Comparison of ENCODE assay signal across 15 mouse cellular contexts in genomic region chr14:100211826-100212117, GRCm38 (mm10).
DNase-seq lines count a peak whose midpoint lies in the region; ATAC-seq and TF ChIP-seq lines count a peak whose summit lies in the region.
"Had no signal": no experiment of that assay in that cellular context is flagged by ENCODE, and none has a peak within 500 bp of the region (broad histone marks: within the 10 kb centered on the region; RNA-seq: fewer than 3 reads in every experiment).

No protein-coding gene starts in this region.

- H3K27ac ChIP-seq in heart, embryonic 13.5 days (replicated peaks), result peak overlapping the region; percentile 72
- no peak overlapping the region for H3K27ac ChIP-seq in heart, embryonic 10.5 days
- peak overlapping the region; percentile 81 for H3K27ac ChIP-seq in left cerebral cortex, adult 2 months
- peak overlapping the region; percentile 99 for H3K27ac ChIP-seq in CH12.LX (ENCODE audit: insufficient read depth, low read depth)
- H3K27ac ChIP-seq in cortical plate, adult 2 months (ENCODE audit: insufficient read depth, low read length), result peak overlapping the region; percentile 44; the same call in 1 of the 2 replicates
- no peak overlapping the region for H3K27ac ChIP-seq in liver, postnatal 0 days (ENCODE audit: low read depth)
- H3K27ac ChIP-seq: embryonic facial prominence, embryonic 15.5 days; forebrain, embryonic 10.5 days; intestine, embryonic 15.5 days had no signal

- no peak overlapping the region for H3K9ac ChIP-seq in heart, embryonic 13.5 days
- H3K9ac ChIP-seq in CH12.LX (ENCODE audit: insufficient read depth, low read depth), result peak overlapping the region; percentile 85
- no peak overlapping the region for H3K9ac ChIP-seq in liver, postnatal 0 days (replicated peaks)
- H3K9ac ChIP-seq: embryonic facial prominence, embryonic 15.5 days; hindbrain, embryonic 13.5 days; intestine, embryonic 15.5 days had no signal

- no peak overlapping the region for H3K4me3 ChIP-seq in heart, embryonic 13.5 days
- no peak overlapping the region for H3K4me3 ChIP-seq in heart, embryonic 10.5 days
- no peak overlapping the region for H3K4me3 ChIP-seq in left cerebral cortex, adult 2 months
- peak overlapping the region in 1 of 3 experiments; percentile 40 for H3K4me3 ChIP-seq in CH12.LX (replicated peaks in 1 of 3; ENCODE audit: low read depth in 2 of 3, low read length in 2 of 3, poor library complexity in 1 of 3)
- H3K4me3 ChIP-seq in cortical plate, adult 2 months (ENCODE audit: insufficient read depth, low read length), result no peak overlapping the region
- no peak overlapping the region for H3K4me3 ChIP-seq in liver, postnatal 0 days (ENCODE audit: low read depth, low read length)
- H3K4me3 ChIP-seq: embryonic facial prominence, embryonic 15.5 days; erythroblast, embryonic 14.5 days; forebrain, embryonic 10.5 days; hindbrain, embryonic 13.5 days; intestine, embryonic 15.5 days had no signal

- in situ Hi-C loops in CH12.LX (cut with MboI; ENCODE audit: low pct_ligation_motif_present, low pct_unique_long_range_greater_than_20kb, low sequenced_read_pairs), result loop anchor here (25.0 kb wide), 2 partner anchors 249 to 251 kb away; no protein-coding TSS in a partner anchor

- no peaks in the 10 kb centered on the region for H3K9me3 ChIP-seq in heart, embryonic 13.5 days
- no peaks in the 10 kb centered on the region for H3K9me3 ChIP-seq in heart, embryonic 10.5 days
- H3K9me3 ChIP-seq in CH12.LX (replicated peaks; ENCODE audit: low read length), result no peaks in the 10 kb centered on the region
- H3K9me3 ChIP-seq in liver, postnatal 0 days (ENCODE audit: low read length), result no peaks in the 10 kb centered on the region
- H3K9me3 ChIP-seq: embryonic facial prominence, embryonic 15.5 days; forebrain, embryonic 10.5 days; hindbrain, embryonic 13.5 days; intestine, embryonic 15.5 days had no signal

- no peak overlapping the region for H3K4me2 ChIP-seq in heart, embryonic 13.5 days
- peak overlapping the region; percentile 57 for H3K4me2 ChIP-seq in CH12.LX (ENCODE audit: insufficient read depth, low read depth, poor library complexity, severe bottlenecking)
- no peak overlapping the region for H3K4me2 ChIP-seq in liver, postnatal 0 days (ENCODE audit: low read depth, low read length)
- H3K4me2 ChIP-seq: embryonic facial prominence, embryonic 15.5 days; hindbrain, embryonic 13.5 days; intestine, embryonic 15.5 days had no signal

- no peak for TF ChIP-seq RAD21 in CH12.LX (IDR thresholded peaks at IDR 0.05; ENCODE audit: low read depth, low read length)

- no peak for TF ChIP-seq CTCF in left cerebral cortex, adult 2 months (IDR thresholded peaks at IDR 0.05)
- TF ChIP-seq CTCF in CH12.LX (conservative IDR thresholded peaks at IDR 0.05 in 1 of 2, IDR thresholded peaks at IDR 0.05 in 1 of 2; ENCODE audit: low read depth in 2 of 2, low read length in 2 of 2), result no peak
- TF ChIP-seq CTCF in cortical plate, adult 2 months (IDR thresholded peaks at IDR 0.05; ENCODE audit: extremely low read depth, insufficient read depth, low read length), result no peak
- no peak for TF ChIP-seq CTCF in liver, postnatal 0 days (IDR thresholded peaks at IDR 0.05; ENCODE audit: low read depth)

- TF ChIP-seq EP300 in CH12.LX (IDR thresholded peaks at IDR 0.05; ENCODE audit: low read length), result peak; percentile 76
- no peak for TF ChIP-seq EP300 in liver, postnatal 0 days (IDR thresholded peaks at IDR 0.05; ENCODE audit: low read depth)

- dilution Hi-C loops in CH12.LX (cut with MboI; ENCODE audit: extremely low pct_ligation_motif_present, extremely low pct_unique_long_range_greater_than_20kb, low sequenced_read_pairs), result no loop called here

- WGBS in heart, embryonic 13.5 days, result 84% methylated on average over 4 of the region's 4 CpGs
- WGBS in heart, embryonic 10.5 days, result 90% methylated on average over 4 of the region's 4 CpGs
- WGBS in liver, postnatal 0 days (ENCODE audit: insufficient replicate concordance), result 80% methylated on average over 4 of the region's 4 CpGs

- TF ChIP-seq POLR2A in CH12.LX (IDR thresholded peaks at IDR 0.05; ENCODE audit: low read depth, low read length), result no peak
- TF ChIP-seq POLR2A in cortical plate, adult 2 months (IDR thresholded peaks at IDR 0.05; ENCODE audit: extremely low read depth, insufficient read depth, low read length), result no peak

- H3K27me3 ChIP-seq in heart, embryonic 13.5 days (replicated peaks), result no peaks in the 10 kb centered on the region
- H3K27me3 ChIP-seq in heart, embryonic 10.5 days (ENCODE audit: insufficient read depth, poor library complexity, severe bottlenecking), result no peaks in the 10 kb centered on the region
- H3K27me3 ChIP-seq in CH12.LX (replicated peaks), result no peaks in the 10 kb centered on the region
- no peaks in the 10 kb centered on the region for H3K27me3 ChIP-seq in liver, postnatal 0 days (ENCODE audit: insufficient read depth, low read length)
- H3K27me3 ChIP-seq: embryonic facial prominence, embryonic 15.5 days; hindbrain, embryonic 13.5 days; intestine, embryonic 15.5 days had no signal

- no peak for DNase-seq in heart, embryonic 10.5 days (ENCODE audit: low spot score)
- DNase-seq in left cerebral cortex, adult 2 months (ENCODE audit: extremely low spot score in 1 of 2, low spot score in 2 of 2), result no peak
- no peak for DNase-seq in left cerebral cortex, postnatal 25 days (ENCODE audit: low spot score in 2 of 2)
- peak; percentile 14 for DNase-seq in CH12.LX (ENCODE audit: extremely low read depth)
- DNase-seq in liver, postnatal 0 days, result no peak
- DNase-seq: embryo, embryonic 11 days had no signal

- intact Hi-C loops in left cerebral cortex, adult 2 months (cut with DNase I), result loop anchor here (1.0 kb wide), 1 partner anchor 73 kb away; the partner anchor contains the start of gene Klf12
- intact Hi-C loops in left cerebral cortex, postnatal 25 days (cut with DNase I), result loop anchor here (2.0 kb wide), 1 partner anchor 73 kb away; the partner anchor contains the start of gene Klf12

- no peak for ATAC-seq in heart, embryonic 13.5 days (ENCODE audit: extremely low read depth, insufficient number of reproducible peaks, low FRiP score, low TSS enrichment)
- ATAC-seq in liver, postnatal 0 days, result no peak
- ATAC-seq: forebrain, embryonic 14.5 days; intestine, embryonic 15.5 days had no signal

- peaks cover 24% of the 10 kb centered on the region for H3K4me1 ChIP-seq in heart, embryonic 13.5 days
- H3K4me1 ChIP-seq in heart, embryonic 10.5 days, result peaks cover 17% of the 10 kb centered on the region
- H3K4me1 ChIP-seq in CH12.LX (ENCODE audit: control insufficient read depth in 1 of 2, insufficient read depth in 2 of 2), result peaks cover 8 to 57% of the 10 kb centered on the region in 2 experiments; a peak in 3 of 4 replicates
- H3K4me1 ChIP-seq in cortical plate, adult 2 months (ENCODE audit: control insufficient read depth, insufficient read depth, low read length), result peaks cover 14% of the 10 kb centered on the region
- no peaks in the 10 kb centered on the region for H3K4me1 ChIP-seq in liver, postnatal 0 days (ENCODE audit: insufficient read depth)
- H3K4me1 ChIP-seq: intestine, embryonic 15.5 days had no signal

- no peaks in the 10 kb centered on the region; the same call in none of the 2 replicates for H3K79me2 ChIP-seq in CH12.LX (replicated peaks; ENCODE audit: control insufficient read depth, extremely low read depth, insufficient read depth, poor library complexity, severe bottlenecking)

- no peaks in the 10 kb centered on the region for H3K36me3 ChIP-seq in heart, embryonic 13.5 days
- no peaks in the 10 kb centered on the region for H3K36me3 ChIP-seq in heart, embryonic 10.5 days
- peaks cover 3 to 4% of the 10 kb centered on the region in 2 experiments for H3K36me3 ChIP-seq in CH12.LX (replicated peaks in 1 of 2; ENCODE audit: control insufficient read depth in 1 of 2, insufficient read depth in 1 of 2, low read length in 1 of 2)
- H3K36me3 ChIP-seq in liver, postnatal 0 days (replicated peaks; ENCODE audit: insufficient read depth, low read length), result no peaks in the 10 kb centered on the region
- H3K36me3 ChIP-seq: embryonic facial prominence, embryonic 15.5 days; G1E; hindbrain, embryonic 13.5 days; intestine, embryonic 15.5 days had no signal

TF ChIP-seq in CH12.LX, 34 proteins besides CTCF, POLR2A, EP300 and RAD21 (continues in another document):
- TF ChIP-seq MAZ (IDR thresholded peaks at IDR 0.05; ENCODE audit: low read depth, low read length) (no peak), TBP (conservative IDR thresholded peaks at IDR 0.05; ENCODE audit: low read depth, low read length) (no peak), UBTF (IDR thresholded peaks at IDR 0.05; ENCODE audit: low read depth, low read length) (no peak), MYC (IDR thresholded peaks at IDR 0.05; ENCODE audit: low read depth, low read length) (no peak), ETS1 (conservative IDR thresholded peaks at IDR 0.05; ENCODE audit: low read depth, low read length) (no peak), SIN3A (IDR thresholded peaks at IDR 0.05; ENCODE audit: low read length) (peak; percentile 14; the same call in 1 of the 2 replicates), ZKSCAN1 (IDR thresholded peaks at IDR 0.05; ENCODE audit: borderline replicate concordance, low read depth, low read length) (no peak), PAX5 (IDR thresholded peaks at IDR 0.05; ENCODE audit: low read length) (no peak), POLR2AphosphoS2 (IDR thresholded peaks at IDR 0.05; ENCODE audit: low read depth, low read length) (no peak), CHD2 (IDR thresholded peaks at IDR 0.05; ENCODE audit: low read length) (no peak), JUND (conservative IDR thresholded peaks at IDR 0.05; ENCODE audit: low read depth, low read length) (no peak), IRF4 (IDR thresholded peaks at IDR 0.05; ENCODE audit: low read depth, low read length) (peak; percentile 28; the same call in 1 of the 2 replicates), MXI1 (IDR thresholded peaks at IDR 0.05; ENCODE audit: low read depth, low read length) (peak; percentile 22; the same call in 1 of the 2 replicates), USF2 (conservative IDR thresholded peaks at IDR 0.05; ENCODE audit: low read depth, low read length) (no peak), CHD1 (IDR thresholded peaks at IDR 0.05; ENCODE audit: low read depth, low read length) (peak; percentile 86; the same call in 1 of the 2 replicates), MEF2A (IDR thresholded peaks at IDR 0.05; ENCODE audit: borderline replicate concordance, low read depth, low read length) (no peak), ZC3H11A (IDR thresholded peaks at IDR 0.05; ENCODE audit: low read depth, low read length) (no peak), MAFK (IDR thresholded peaks at IDR 0.05; ENCODE audit: insufficient replicate concordance, low read length) (no peak), E2F4 (IDR thresholded peaks at IDR 0.05; ENCODE audit: insufficient replicate concordance, low read depth, low read length) (no peak), USF1 (IDR thresholded peaks at IDR 0.05; ENCODE audit: low read depth, low read length) (no peak), ZMIZ1 (IDR thresholded peaks at IDR 0.05; ENCODE audit: low read depth, low read length) (0 out of 2 replicates have a peak, but pooled peaks have one; percentile 31), RCOR1 (conservative IDR thresholded peaks at IDR 0.05; ENCODE audit: low read depth, low read length) (peak; percentile 62; the same call in 1 of the 2 replicates)

Comparison
In these comparisons a context has a peak if more than half of its experiments do, and no peak if none do; other contexts are left out.
1. H3K27ac ChIP-seq: peak in heart, embryonic 13.5 days (single experiment), left cerebral cortex, adult 2 months (single experiment), CH12.LX (single experiment) and cortical plate, adult 2 months (single experiment); none in heart, embryonic 10.5 days (single experiment) and liver, postnatal 0 days (single experiment).